ENCODE assay signal across 9 mouse cellular contexts in the genomic region with DNA sequence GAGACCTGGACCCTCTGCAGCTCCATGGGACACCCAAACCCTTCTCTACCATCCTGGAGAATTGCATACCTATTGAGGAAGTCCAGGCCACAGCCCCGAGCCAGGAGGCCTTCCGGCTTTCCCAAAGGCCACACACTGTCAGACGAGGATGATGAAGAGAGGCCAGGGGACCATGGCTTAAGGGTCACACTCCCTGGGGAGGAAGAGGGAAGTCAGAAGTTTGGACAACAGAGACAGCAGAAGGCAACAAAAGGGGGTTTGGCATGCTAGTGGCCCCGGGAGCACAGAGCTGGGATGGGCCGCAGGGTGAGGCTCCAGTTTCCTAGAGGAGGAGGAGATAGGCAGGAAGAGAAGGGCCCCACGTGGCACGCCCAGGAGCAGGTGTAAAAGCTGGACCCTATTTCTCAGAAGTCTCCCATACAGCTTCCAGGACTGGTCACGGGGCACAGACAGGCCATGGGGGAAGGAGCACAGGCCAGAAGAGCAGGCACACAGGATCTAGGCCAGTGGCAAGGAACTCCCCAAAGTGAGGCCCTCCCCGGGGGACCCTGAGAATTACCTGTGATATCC. TPM values are rescaled to one million over a fixed set of nuclear protein-coding genes. Genes with fewer than 3 reads are reported as not detected.
DNase-seq lines count a peak whose midpoint lies in the region; ATAC-seq and TF ChIP-seq lines count a peak whose summit lies in the region.
"Had no signal": no experiment of that assay in that cellular context is flagged by ENCODE, and none has a peak within 500 bp of the region (broad histone marks: within the 10 kb centered on the region; RNA-seq: fewer than 3 reads in every experiment).

No protein-coding gene starts in this region.

- TF ChIP-seq POLR2A in liver, adult 2 months (IDR thresholded peaks at IDR 0.05; ENCODE audit: extremely low read depth, insufficient read depth, low read length) = no peak

- 79% methylated on average over 9 of the region's 9 CpGs for WGBS in liver, adult 2 months
- 48% methylated on average over 9 of the region's 9 CpGs for WGBS in liver, embryonic 12.5 days (ENCODE audit: insufficient replicate concordance)
- 69% methylated on average over 9 of the region's 9 CpGs for WGBS in hindbrain, postnatal 0 days
- WGBS in limb, embryonic 15.5 days = 67% methylated on average over 9 of the region's 9 CpGs

- H3K79me2 ChIP-seq in liver, adult 2 months (ENCODE audit: control insufficient read depth, insufficient read depth, low read length) = no peaks in the 10 kb centered on the region

- no peak overlapping the region for H3K9ac ChIP-seq in liver, adult 2 months (ENCODE audit: low read depth, low read length)
- H3K9ac ChIP-seq in liver, embryonic 12.5 days = no peak overlapping the region
- H3K9ac ChIP-seq in hindbrain, postnatal 0 days (replicated peaks; ENCODE audit: low read length) = no peak overlapping the region
- H3K9ac ChIP-seq in limb, embryonic 15.5 days = no peak overlapping the region

- no peak for ATAC-seq in liver, embryonic 12.5 days
- ATAC-seq in hindbrain, postnatal 0 days = no peak
- ATAC-seq in limb, embryonic 15.5 days (ENCODE audit: insufficient number of reproducible peaks, low FRiP score, low TSS enrichment, low read depth) = no peak
- ATAC-seq: inflammation-experienced regulatory T-cells, adult 6 months had no signal

- no peak for TF ChIP-seq CTCF in liver, adult 2 months (IDR thresholded peaks at IDR 0.05; ENCODE audit: low read depth, low read length)
- TF ChIP-seq CTCF in hindbrain, postnatal 0 days (IDR thresholded peaks at IDR 0.05; ENCODE audit: low read depth) = no peak

- H3K9me3 ChIP-seq in liver, embryonic 12.5 days (replicated peaks) = no peaks in the 10 kb centered on the region
- no peaks in the 10 kb centered on the region for H3K9me3 ChIP-seq in hindbrain, postnatal 0 days (ENCODE audit: low read length)
- H3K9me3 ChIP-seq in limb, embryonic 15.5 days = no peaks in the 10 kb centered on the region

- peaks cover 9% of the 10 kb centered on the region for H3K4me1 ChIP-seq in liver, adult 2 months (ENCODE audit: control insufficient read depth, insufficient read depth, low read length)
- peaks cover 28% of the 10 kb centered on the region for H3K4me1 ChIP-seq in liver, embryonic 12.5 days
- no peaks in the 10 kb centered on the region for H3K4me1 ChIP-seq in hindbrain, postnatal 0 days (ENCODE audit: insufficient read depth, low read length)
- H3K4me1 ChIP-seq in limb, embryonic 15.5 days = peaks cover 24% of the 10 kb centered on the region

- peaks cover 2% of the 10 kb centered on the region; the same call in 1 of the 2 replicates for H3K36me3 ChIP-seq in liver, adult 2 months (ENCODE audit: control insufficient read depth, insufficient read depth, low read length)
- 0 out of 2 replicates have a peak, but pooled peaks cover 2% of the 10 kb centered on the region for H3K36me3 ChIP-seq in liver, embryonic 12.5 days
- H3K36me3 ChIP-seq in hindbrain, postnatal 0 days (ENCODE audit: insufficient read depth, low read length) = no peaks in the 10 kb centered on the region
- H3K36me3 ChIP-seq in limb, embryonic 15.5 days = no peaks in the 10 kb centered on the region

- intact Hi-C loops in left cerebral cortex, postnatal 36 days (cut with DNase I) = no loop called here

- H3K27ac ChIP-seq in liver, adult 2 months (replicated peaks; ENCODE audit: insufficient read depth, low read depth, low read length) = peak overlapping the region; percentile 15
- H3K27ac ChIP-seq in liver, embryonic 12.5 days = no peak overlapping the region
- 0 out of 2 replicates have a peak overlapping the region, but pooled peaks have one; percentile 22 for H3K27ac ChIP-seq in hindbrain, postnatal 0 days
- peak overlapping the region; percentile 18 for H3K27ac ChIP-seq in limb, embryonic 15.5 days

- no peak overlapping the region for H3K4me2 ChIP-seq in liver, embryonic 12.5 days
- H3K4me2 ChIP-seq in hindbrain, postnatal 0 days (ENCODE audit: low read depth, low read length) = no peak overlapping the region
- no peak overlapping the region for H3K4me2 ChIP-seq in limb, embryonic 15.5 days

- H3K4me3 ChIP-seq in liver, adult 2 months (ENCODE audit: insufficient read depth, low read depth, low read length) = no peak overlapping the region
- H3K4me3 ChIP-seq in liver, embryonic 12.5 days = no peak overlapping the region
- no peak overlapping the region for H3K4me3 ChIP-seq in hindbrain, postnatal 0 days (ENCODE audit: low read length)
- no peak overlapping the region for H3K4me3 ChIP-seq in limb, embryonic 15.5 days

- no peak for DNase-seq in liver, adult 2 months (ENCODE audit: extremely low read depth, low read depth, low spot score)
- DNase-seq in heart, adult 8-10 months (ENCODE audit: low spot score) = peak; percentile 73
- DNase-seq in hindbrain, postnatal 0 days (ENCODE audit: low spot score) = no peak
- no peak for DNase-seq in frontal cortex, postnatal 10 days (ENCODE audit: low spot score in 2 of 2)
- no peak for DNase-seq in Muller cell, postnatal 12 days (ENCODE audit: inconsistent ontology term)
- DNase-seq in left cerebral cortex, postnatal 36 days (ENCODE audit: low spot score in 2 of 2) = no peak

- no peaks in the 10 kb centered on the region for H3K27me3 ChIP-seq in liver, adult 2 months (ENCODE audit: control insufficient read depth, insufficient read depth, low read length)
- no peaks in the 10 kb centered on the region for H3K27me3 ChIP-seq in liver, embryonic 12.5 days (replicated peaks)
- H3K27me3 ChIP-seq in hindbrain, postnatal 0 days (ENCODE audit: insufficient read depth, low read length) = no peaks in the 10 kb centered on the region
- peaks cover 21% of the 10 kb centered on the region for H3K27me3 ChIP-seq in limb, embryonic 15.5 days

RNA-seq across cellular contexts. Expression of a gene that starts 14.1 kb away (rescaled TPM):
- 0.74 and 1.1 TPM in 2 replicates for total RNA-seq in liver, adult 2 months (2014; rRNA removed)
- 1.2 and 2.3 TPM in 2 replicates for polyA plus RNA-seq in liver, adult 2 months (2012; rRNA removed)
- polyA plus RNA-seq in liver, embryonic 12.5 days (2016; fragmentation: Nextera tagmentation; extraction: Ambion mirVana) = 11.0 and 11.7 TPM in 2 replicates
- total RNA-seq in heart, adult 8-10 months (2022) = 10 to 100 TPM in 1 of 4 experiments, 1 to 10 TPM in 3; 7.5 to 11.4 (median 9.5) TPM
- 12.7 and 15.2 TPM in 2 replicates for total RNA-seq in hindbrain, postnatal 0 days (2014; rRNA removed)
- 16.6 and 17.9 TPM in 2 replicates for polyA plus RNA-seq in hindbrain, postnatal 0 days (2015; fragmentation: Nextera tagmentation; extraction: Ambion mirVana)
- polyA plus RNA-seq in limb, embryonic 15.5 days (2015; fragmentation: Nextera tagmentation; extraction: Ambion mirVana) = 15.1 and 16.3 TPM in 2 replicates
- total RNA-seq in left cerebral cortex, postnatal 36 days (2021) = 1 to 10 TPM; 4.9 to 6.0 TPM

RNA-seq across cellular contexts. Expression of a gene that starts 15.5 kb away (rescaled TPM):
- 2.7 and 4.3 TPM in 2 replicates for total RNA-seq in liver, adult 2 months (2014; rRNA removed)
- polyA plus RNA-seq in liver, adult 2 months (2012; rRNA removed) = 15.0 and 18.7 TPM in 2 replicates
- polyA plus RNA-seq in liver, embryonic 12.5 days (2016; fragmentation: Nextera tagmentation; extraction: Ambion mirVana) = 2.3 and 2.5 TPM in 2 replicates
- 10 to 100 TPM; 14.3 to 16.1 (median 15.2) TPM for total RNA-seq in heart, adult 8-10 months (2022)
- 0.94 and 1.4 TPM in 2 replicates for total RNA-seq in hindbrain, postnatal 0 days (2014; rRNA removed)
- polyA plus RNA-seq in hindbrain, postnatal 0 days (2015; fragmentation: Nextera tagmentation; extraction: Ambion mirVana) = 2.3 and 2.6 TPM in 2 replicates
- 3.4 and 3.8 TPM in 2 replicates for polyA plus RNA-seq in limb, embryonic 15.5 days (2015; fragmentation: Nextera tagmentation; extraction: Ambion mirVana)
- total RNA-seq in left cerebral cortex, postnatal 36 days (2021) = 1 to 10 TPM; 3.6 to 4.3 TPM

RNA-seq across cellular contexts. Expression of a gene that starts 55.1 kb away (rescaled TPM):
- total RNA-seq in liver, adult 2 months (2014; rRNA removed) = 6.5 and 8.5 TPM in 2 replicates
- 39.7 and 42.7 TPM in 2 replicates for polyA plus RNA-seq in liver, adult 2 months (2012; rRNA removed)
- 17.6 and 18.1 TPM in 2 replicates for polyA plus RNA-seq in liver, embryonic 12.5 days (2016; fragmentation: Nextera tagmentation; extraction: Ambion mirVana)
- total RNA-seq in heart, adult 8-10 months (2022) = 10 to 100 TPM; 30.5 to 40.3 (median 39.1) TPM
- 20.6 and 22.5 TPM in 2 replicates for total RNA-seq in hindbrain, postnatal 0 days (2014; rRNA removed)
- 18.1 TPM in 2 replicates for polyA plus RNA-seq in hindbrain, postnatal 0 days (2015; fragmentation: Nextera tagmentation; extraction: Ambion mirVana)
- 26.5 and 30.0 TPM in 2 replicates for polyA plus RNA-seq in limb, embryonic 15.5 days (2015; fragmentation: Nextera tagmentation; extraction: Ambion mirVana)
- 10 to 100 TPM; 14.4 to 16.5 TPM for total RNA-seq in left cerebral cortex, postnatal 36 days (2021)
- polyA plus RNA-seq: inflammation-experienced regulatory T-cells, adult 6 months had no signal
